Mouse (Mus musculus) adrenal gland, adult (tissue): ENCODE measurements at regions not wholly inside any gene's neighbourhood (a gene's known extent, or its start where the extent isn't known, plus 50 kb on each side); places are given as distances from the start of the nearest gene placed in this dataset.
A peak's percentile ranks its signal among the peaks of the same experiment; 100 is the strongest.

Source experiments
- DNase-seq, 2 experiments: peaks; one replicate each; pipeline ENCODE4 v3.0.0; 2022 to 2023; ENCODE audit warnings: low spot score in 1 of 2; ENCODE audit not compliant: inconsistent age in 2 of 2

GRCm38 (mm10) chr3:41312492-41312891 lies 229.6 kb upstream of the Pgrmc2 start:
- no peak for DNase-seq

- no peak for DNase-seq
These were observed 224.7 kb upstream of the Pgrmc2 start for GRCm38 (mm10) chr3:41307400-41308028.

GRCm38 (mm10) chr3:41302805-41303204 lies 220.0 kb upstream of the Pgrmc2 start:
- no peak for DNase-seq

- peak in 1 of 2 experiments; percentile 32 for DNase-seq
These were observed 215.9 kb upstream of the Pgrmc2 start for GRCm38 (mm10) chr3:41298776-41299175.

GRCm38 (mm10) chr3:41296152-41296809 lies 213.4 kb upstream of the Pgrmc2 start:
- DNase-seq = no peak

- peak; percentile 46 to 83 for DNase-seq
These were observed 212.3 kb upstream of the Pgrmc2 start for GRCm38 (mm10) chr3:41295150-41295549.

GRCm38 (mm10) chr3:41290535-41291307 lies 207.9 kb upstream of the Pgrmc2 start:
- DNase-seq = no peak

GRCm38 (mm10) chr3:41288735-41289134 lies 205.9 kb upstream of the Pgrmc2 start:
- DNase-seq = no peak

- DNase-seq = peak in 1 of 2 experiments; percentile 57
These were observed 205.2 kb upstream of the Pgrmc2 start for GRCm38 (mm10) chr3:41288066-41288465.

GRCm38 (mm10) chr3:41285336-41285735 lies 202.5 kb upstream of the Pgrmc2 start:
- DNase-seq = no peak

GRCm38 (mm10) chr3:41284897-41285296 lies 202.1 kb upstream of the Pgrmc2 start:
- DNase-seq = peak; percentile 91 to 94

- DNase-seq = no peak
These were observed 199.7 kb upstream of the Pgrmc2 start for GRCm38 (mm10) chr3:41282431-41283037.

- DNase-seq = no peak
These were observed 193.2 kb upstream of the Pgrmc2 start for GRCm38 (mm10) chr3:41276096-41276495.

GRCm38 (mm10) chr3:41268516-41268915 lies 185.7 kb upstream of the Pgrmc2 start:
- DNase-seq = no peak

GRCm38 (mm10) chr3:41266216-41266615 lies 183.4 kb upstream of the Pgrmc2 start:
- no peak for DNase-seq

- no peak for DNase-seq
These were observed 182.6 kb upstream of the Pgrmc2 start for GRCm38 (mm10) chr3:41265399-41265798.

- DNase-seq = no peak
These were observed 175.4 kb upstream of the Pgrmc2 start for GRCm38 (mm10) chr3:41258291-41258690.

GRCm38 (mm10) chr3:41244960-41245359 lies 162.1 kb upstream of the Pgrmc2 start:
- no peak for DNase-seq

- peak; percentile 50 to 53 for DNase-seq
These were observed 159.2 kb upstream of the Pgrmc2 start for GRCm38 (mm10) chr3:41241856-41242552.

GRCm38 (mm10) chr3:41239801-41240200 lies 157.0 kb upstream of the Pgrmc2 start:
- peak; percentile 73 to 77 for DNase-seq

- peak; percentile 79 to 90 for DNase-seq
These were observed 156.4 kb upstream of the Pgrmc2 start for GRCm38 (mm10) chr3:41239246-41239645.
